Mouse (Mus musculus): ENCODE data around the gene Slc6a16.

GRCm38 (mm10) chr7:45313495-45313894 is 72.6 kb downstream of the Slc6a16 start:
- TF ChIP-seq CTCF (IDR thresholded peaks at IDR 0.05; ENCODE audit: control insufficient read depth, insufficient read depth, insufficient read length) (no peak), MYOG (IDR thresholded peaks at IDR 0.05; ENCODE audit: control insufficient read depth, extremely low read depth, insufficient read length) (no peak)
